Mouse (Mus musculus): ENCODE data around the gene Fat3. TPM values are rescaled to one million over a fixed set of nuclear protein-coding genes. Genes with fewer than 3 reads are reported as not detected.

Fat3 gene
- polyA plus RNA-seq (2012; rRNA removed): 12.6 and 19.4 TPM in 2 replicates

GRCm38 (mm10) chr9:16501186-16501711 lies at the start of gene Fat3:
TSS of gene Fat3 (minus strand) at chr9:16501285.

GRCm38 (mm10) chr9:15874506-15875160 lies 626.5 kb downstream of the Fat3 start, which contains the start of gene Mtnr1b:
TSS of gene Mtnr1b (minus strand) at chr9:15874556.

Data from central nervous system, embryonic 11.5 days (tissue).